Mouse (Mus musculus) kidney, embryonic 14.5 days (tissue): ENCODE measurements around the gene Ucp3. TPM values are rescaled to one million over a fixed set of nuclear protein-coding genes. Genes with fewer than 3 reads are reported as not detected.
A peak's percentile ranks its signal among the peaks of the same experiment; 100 is the strongest.

ENCODE experiments used
- ATAC-seq: fragments of 200-750 bp; cut with Nextera tagmentation; 2 replicates; pipeline ENCODE4 v1.8.0; 2017; ENCODE audit warnings: moderate number of reproducible peaks, mild to moderate bottlenecking, moderate TSS enrichment, moderate library complexity; ENCODE audit not compliant: low FRiP score, low TSS enrichment
- H3K27ac ChIP-seq: fragments of 300-500 bp; sonication (generic); 2 replicates; pipeline ENCODE4 v1.5.1; 2014; ENCODE audit warnings: low read depth, mild to moderate bottlenecking, low read length, moderate library complexity, mixed read lengths
- H3K27me3 ChIP-seq: fragments of 300-500 bp; sonication (generic); 2 replicates; pipeline ENCODE4 v1.6.1; 2014; ENCODE audit warnings: mild to moderate bottlenecking, low read length; ENCODE audit not compliant: control insufficient read depth, insufficient read depth
- H3K36me3 ChIP-seq: fragments of 300-500 bp; sonication (generic); 2 replicates; pipeline ENCODE4 v1.6.1; 2014; ENCODE audit warnings: low read length, mixed read lengths; ENCODE audit not compliant: control insufficient read depth, insufficient read depth
- H3K4me1 ChIP-seq: fragments of 300-500 bp; sonication (generic); 2 replicates; pipeline ENCODE4 v1.6.1; 2014; ENCODE audit warnings: low read length, mixed read lengths; ENCODE audit not compliant: control insufficient read depth, insufficient read depth
- H3K4me2 ChIP-seq: fragments of 300-500 bp; sonication (generic); replicated peaks from 2 replicates; pipeline ENCODE4 v1.6.1; 2014; ENCODE audit warnings: low read depth, mild to moderate bottlenecking, low read length
- H3K4me3 ChIP-seq: fragments of 300-500 bp; sonication (generic); 2 replicates; pipeline ENCODE4 v1.5.1; 2014; ENCODE audit warnings: mild to moderate bottlenecking, low read length
- H3K9ac ChIP-seq: fragments of 300-500 bp; sonication (generic); 2 replicates; pipeline ENCODE4 v1.6.1; 2014; ENCODE audit warnings: low read depth, mild to moderate bottlenecking, low read length, moderate library complexity
- H3K9me3 ChIP-seq: fragments of 300-500 bp; sonication (generic); 2 replicates; pipeline ENCODE4 v1.6.1; 2016; ENCODE audit warnings: low read length; ENCODE audit not compliant: control insufficient read depth
- WGBS: fragments of 180-500 bp; shearing (Covaris S2); extraction: QIAGEN DNeasy Blood & Tissue Kit; methylation state at CpG from one replicate; pipeline ENCODE4 v1.1.7; 2014; 5-methylcytosine and 5-hydroxymethylcytosine counted together
- polyA plus RNA-seq: library from polyadenylated mRNA; unstranded; fragments of >200 nt; fragmentation: Nextera tagmentation; extraction: Ambion mirVana; gene quantifications from 2 replicates; pipeline ENCODE4 v1.2.1, GENCODE M21; 2014

Gene Ucp3
- polyA plus RNA-seq, 1 experiment from 2014 or later, result 0.08 TPM

GRCm38 (mm10) chr7:100534216-100534615 is 61.4 kb downstream of the Ucp3 start:
- Histone ChIP-seq H3K36me3 (peaks cover 4% of the 10 kb centered on the region), H3K27me3 (no peaks in the 10 kb centered on the region), H3K9ac (no peak overlapping the region), H3K4me3 (no peak overlapping the region), H3K9me3 (no peaks in the 10 kb centered on the region), H3K27ac (no peak overlapping the region), H3K4me1 (peaks cover 8% of the 10 kb centered on the region; the same call in 1 of the 2 replicates), H3K4me2 (no peak overlapping the region)
- WGBS, result 91% methylated on average over 3 of the region's 3 CpGs
- no peak for ATAC-seq

GRCm38 (mm10) chr7:100535831-100536230 is 63.0 kb downstream of the Ucp3 start:
- Histone ChIP-seq H3K27ac (no peak overlapping the region), H3K4me3 (peak overlapping the region; percentile 60), H3K36me3 (peaks cover 15% of the 10 kb centered on the region), H3K4me1 (peaks cover 8% of the 10 kb centered on the region; the same call in 1 of the 2 replicates), H3K9me3 (no peaks in the 10 kb centered on the region), H3K27me3 (no peaks in the 10 kb centered on the region), H3K4me2 (peak overlapping the region; percentile 66), H3K9ac (no peak overlapping the region)
- no peak for ATAC-seq
- WGBS, result 81% methylated on average over 2 of the region's 2 CpGs

Other genes with a start within 250 kb of the Ucp3 start
- gene Pgm2l1, start 245.6 kb upstream of the Ucp3 start, polyA plus RNA-seq, result 5.5 and 5.9 TPM in 2 replicates
- gene P4ha3, start 187.5 kb upstream of the Ucp3 start, polyA plus RNA-seq, result 7.3 and 8.6 TPM in 2 replicates
- 38.6 and 45.4 TPM in 2 replicates for gene C2cd3, start 100.8 kb upstream of the Ucp3 start, polyA plus RNA-seq
- 51.0 and 64.5 TPM in 2 replicates for gene Ppme1, start 100.7 kb upstream of the Ucp3 start, polyA plus RNA-seq
- 156 and 193 TPM in 2 replicates for gene Ucp2, start 20.3 kb downstream of the Ucp3 start, polyA plus RNA-seq
- gene Dnajb13, start 42.0 kb downstream of the Ucp3 start, polyA plus RNA-seq, result 0.19 and 0.46 TPM in 2 replicates
- gene Coa4, start 64.1 kb downstream of the Ucp3 start, polyA plus RNA-seq, result 23.8 and 27.1 TPM in 2 replicates
- gene Rab6a, start 134.4 kb downstream of the Ucp3 start, polyA plus RNA-seq, result 100 and 120 TPM in 2 replicates
- gene Mrpl48, start 135.3 kb downstream of the Ucp3 start, polyA plus RNA-seq, result 91.3 and 95.4 TPM in 2 replicates
- gene Plekhb1, start 189.4 kb downstream of the Ucp3 start, polyA plus RNA-seq, result 2.6 TPM in 2 replicates
- gene Fam168a, start 233.6 kb downstream of the Ucp3 start, polyA plus RNA-seq, result 43.6 and 53.8 TPM in 2 replicates